Mouse (Mus musculus) ovary, postnatal 36 days (tissue): ENCODE measurements around the gene Gm9268.
"Not testable (repeated sequence)": the region's sequence is repeated elsewhere in the genome, so short reads cannot be mapped to it uniquely, and the experiment has no call there.

Experiments
- DNase-seq: peaks from one replicate; pipeline ENCODE4 v3.0.0; 2022; ENCODE audit warnings: low spot score, mixed read lengths

The Gm9268 gene

DNA sequence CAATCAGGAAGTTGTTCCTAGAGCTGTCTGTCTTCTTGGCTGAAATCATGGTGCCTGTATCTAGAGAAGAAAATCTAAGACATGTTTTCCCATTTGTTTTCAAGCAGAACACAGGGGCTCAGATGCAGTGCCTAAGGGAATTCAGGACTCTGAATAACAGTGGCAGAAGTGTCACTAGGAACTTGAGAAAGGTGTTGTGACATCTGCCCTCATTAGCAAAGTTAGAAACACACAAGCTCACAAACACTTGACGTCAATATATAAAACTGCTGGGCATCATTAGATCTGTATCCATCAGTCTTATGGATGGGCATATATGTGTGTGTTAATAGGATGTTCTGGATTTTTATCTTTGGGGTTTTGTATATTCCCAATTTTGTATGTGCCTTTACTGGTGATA is at the start of gene Gm9268:
Gene Gm9268 (plus strand): TSS at position 301 of the 400 bp plus-strand sequence.
- DNase-seq: not testable (repeated sequence)

DNA sequence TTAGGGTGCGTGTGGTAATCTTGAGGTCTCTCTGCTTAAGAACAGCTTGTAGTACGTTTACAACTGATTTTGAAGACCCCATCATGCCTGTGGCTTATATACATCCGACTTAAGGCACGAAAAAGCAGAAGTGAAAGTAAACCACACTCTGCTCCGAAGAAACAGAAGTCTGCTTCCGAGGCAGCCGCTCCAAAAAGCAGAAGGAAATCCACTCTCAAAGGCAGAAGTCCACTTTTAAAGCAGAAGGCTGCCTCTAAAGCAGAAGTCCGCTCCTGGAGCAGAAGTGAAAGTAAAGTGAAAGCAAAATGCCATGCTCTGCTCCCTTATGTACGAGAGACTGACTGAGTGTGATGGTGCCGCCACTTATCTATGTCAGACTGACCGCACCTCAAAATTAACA is 38.5 kb upstream of the Gm9268 start:
- DNase-seq: no peak

GRCm38 (mm10) chr7:42980739-42981138 is 37.8 kb upstream of the Gm9268 start:
- DNase-seq: no peak

GRCm38 (mm10) chr7:43077831-43078230 is 59.3 kb downstream of the Gm9268 start:
- DNase-seq: no peak
